Comparison of ENCODE assay signal across 34 mouse cellular contexts in the genomic region with DNA sequence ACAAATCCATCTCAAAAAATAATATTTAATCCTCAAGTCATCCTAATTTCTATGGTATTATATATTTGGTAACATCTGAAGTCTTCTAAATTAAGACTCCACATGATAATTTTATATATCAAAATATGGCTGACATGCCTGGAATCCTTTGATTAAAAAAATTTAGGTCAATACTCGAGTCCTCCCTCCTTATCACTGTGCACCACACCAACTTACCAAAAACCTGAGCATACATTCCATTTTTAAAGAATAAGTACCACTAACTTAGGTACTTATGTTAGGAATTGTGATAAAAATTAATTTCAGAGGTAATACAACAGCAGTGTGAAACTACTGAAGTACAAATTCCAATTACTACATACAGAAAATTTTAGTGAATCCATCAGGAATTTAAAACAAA. TPM values are rescaled to one million over a fixed set of nuclear protein-coding genes. Genes with fewer than 3 reads are reported as not detected.
DNase-seq lines count a peak whose midpoint lies in the region; ATAC-seq and TF ChIP-seq lines count a peak whose summit lies in the region.
"Had no signal": no experiment of that assay in that cellular context is flagged by ENCODE, and none has a peak within 500 bp of the region (broad histone marks: within the 10 kb centered on the region; RNA-seq: fewer than 3 reads in every experiment).

No protein-coding gene starts in this region.

- peak overlapping the region; percentile 49 for H3K4me2 ChIP-seq in liver, embryonic 14.5 days (ENCODE audit: low read depth)
- no peak overlapping the region for H3K4me2 ChIP-seq in kidney, embryonic 14.5 days (replicated peaks; ENCODE audit: low read depth, low read length)
- H3K4me2 ChIP-seq: embryonic facial prominence, embryonic 15.5 days; forebrain, embryonic 15.5 days; heart, embryonic 15.5 days; hindbrain, embryonic 12.5 days; intestine, embryonic 15.5 days; limb, embryonic 12.5 days; midbrain, embryonic 15.5 days had no signal

- DNase-seq in c-Kit-positive CD71-positive TER-119-negative erythroid progenitor cells, embryonic 14.5 days (ENCODE audit: low read depth) = peak; percentile 73
- peak; percentile 75 to 84 (median 82) for DNase-seq in liver, embryonic 14.5 days (ENCODE audit: low read depth in 3 of 3, low spot score in 3 of 3)
- no peak for DNase-seq in left cerebral cortex, postnatal 36 days (ENCODE audit: low spot score in 2 of 2)
- no peak for DNase-seq in adrenal gland, postnatal 36 days
- DNase-seq: adrenal gland, postnatal 10 days; B cell, adult 2 months; cerebellum, adult 2 months; cerebellum, postnatal 14 days; gastrocnemius, postnatal 10 days; heart, postnatal 36 days; kidney, adult 9 months; kidney, postnatal 14 days; lung, adult 18-20 months; right cerebral cortex, adult 18-20 months; spleen, adult 18-20 months; thymus, adult 2 months; thymus, postnatal 36 days had no signal

- peak; percentile 92 for ATAC-seq in erythroid progenitor cell, adult 5-6 weeks (replicated peaks; ENCODE audit: low FRiP score, poor library complexity, severe bottlenecking)
- ATAC-seq in liver, embryonic 14.5 days (ENCODE audit: insufficient read depth) = peak; percentile 87
- ATAC-seq in megakaryocyte-erythroid progenitor cell, adult 5-6 weeks (replicated peaks; ENCODE audit: low FRiP score, low TSS enrichment, poor library complexity, severe bottlenecking) = peak; percentile 91
- ATAC-seq in kidney, embryonic 14.5 days (ENCODE audit: low FRiP score, low TSS enrichment) = no peak
- ATAC-seq: forebrain, embryonic 15.5 days; hindbrain, postnatal 0 days; intestine, embryonic 15.5 days; lung, postnatal 0 days; midbrain, embryonic 15.5 days had no signal

- TF ChIP-seq CTCF in liver, embryonic 14.5 days (IDR thresholded peaks at IDR 0.05; ENCODE audit: low read depth) = no peak

- no peaks in the 10 kb centered on the region for H3K36me3 ChIP-seq in liver, embryonic 14.5 days (replicated peaks; ENCODE audit: control insufficient read depth, insufficient read depth, low read depth)
- no peaks in the 10 kb centered on the region for H3K36me3 ChIP-seq in kidney, embryonic 14.5 days (ENCODE audit: control insufficient read depth, insufficient read depth, low read length)
- H3K36me3 ChIP-seq: embryonic facial prominence, embryonic 10.5 days; embryonic facial prominence, embryonic 15.5 days; forebrain, embryonic 10.5 days; forebrain, embryonic 15.5 days; heart, embryonic 10.5 days; heart, embryonic 15.5 days; hindbrain, embryonic 12.5 days; intestine, embryonic 15.5 days; limb, embryonic 12.5 days; midbrain, embryonic 10.5 days; midbrain, embryonic 15.5 days had no signal

- no peaks in the 10 kb centered on the region for H3K27me3 ChIP-seq in liver, embryonic 14.5 days (ENCODE audit: control insufficient read depth, insufficient read depth, low read length)
- no peaks in the 10 kb centered on the region for H3K27me3 ChIP-seq in kidney, embryonic 14.5 days (ENCODE audit: control insufficient read depth, insufficient read depth, low read length)
- H3K27me3 ChIP-seq: embryonic facial prominence, embryonic 15.5 days; forebrain, embryonic 15.5 days; heart, embryonic 15.5 days; hindbrain, embryonic 12.5 days; intestine, embryonic 15.5 days; limb, embryonic 12.5 days; midbrain, embryonic 15.5 days had no signal

- H3K4me3 ChIP-seq in liver, embryonic 14.5 days (ENCODE audit: insufficient read depth in 1 of 2, low read depth in 2 of 2, low read length in 2 of 2) = no peak overlapping the region
- H3K4me3 ChIP-seq in kidney, embryonic 14.5 days (ENCODE audit: low read length) = no peak overlapping the region
- H3K4me3 ChIP-seq: embryonic facial prominence, embryonic 10.5 days; embryonic facial prominence, embryonic 15.5 days; forebrain, embryonic 10.5 days; forebrain, embryonic 15.5 days; heart, embryonic 10.5 days; heart, embryonic 15.5 days; hindbrain, embryonic 12.5 days; intestine, embryonic 15.5 days; limb, embryonic 12.5 days; midbrain, embryonic 10.5 days; midbrain, embryonic 15.5 days had no signal

- H3K4me1 ChIP-seq in liver, embryonic 14.5 days (replicated peaks; ENCODE audit: control insufficient read depth in 2 of 2, insufficient read depth in 2 of 2, low read length in 1 of 2) = peaks cover 31 to 41% of the 10 kb centered on the region in 2 experiments
- H3K4me1 ChIP-seq in kidney, embryonic 14.5 days (ENCODE audit: control insufficient read depth, insufficient read depth, low read length) = no peaks in the 10 kb centered on the region
- H3K4me1 ChIP-seq: forebrain, embryonic 15.5 days; heart, embryonic 10.5 days; hindbrain, embryonic 12.5 days; midbrain, embryonic 10.5 days; midbrain, embryonic 15.5 days had no signal

- intact Hi-C loops in left cerebral cortex, postnatal 36 days (cut with DNase I) = no loop called here

- H3K9ac ChIP-seq in liver, embryonic 14.5 days (replicated peaks) = no peak overlapping the region
- H3K9ac ChIP-seq in kidney, embryonic 14.5 days (ENCODE audit: low read depth, low read length) = no peak overlapping the region
- H3K9ac ChIP-seq: embryonic facial prominence, embryonic 15.5 days; forebrain, embryonic 15.5 days; heart, embryonic 15.5 days; hindbrain, embryonic 12.5 days; intestine, embryonic 15.5 days; limb, embryonic 12.5 days; midbrain, embryonic 15.5 days had no signal

- no peak overlapping the region for H3K27ac ChIP-seq in liver, embryonic 14.5 days
- H3K27ac ChIP-seq in kidney, embryonic 14.5 days (ENCODE audit: low read depth, low read length) = no peak overlapping the region
- H3K27ac ChIP-seq: embryonic facial prominence, embryonic 10.5 days; embryonic facial prominence, embryonic 15.5 days; forebrain, embryonic 10.5 days; forebrain, embryonic 15.5 days; heart, embryonic 10.5 days; heart, embryonic 15.5 days; hindbrain, embryonic 12.5 days; hindbrain, postnatal 0 days; intestine, embryonic 15.5 days; limb, embryonic 12.5 days; macrophage; midbrain, embryonic 10.5 days; midbrain, embryonic 15.5 days had no signal

- peak; percentile 89 for TF ChIP-seq EP300 in liver, embryonic 14.5 days (IDR thresholded peaks at IDR 0.05; ENCODE audit: low read depth)

- H3K9me3 ChIP-seq in liver, embryonic 14.5 days (ENCODE audit: control insufficient read depth, low read length) = no peaks in the 10 kb centered on the region
- no peaks in the 10 kb centered on the region for H3K9me3 ChIP-seq in kidney, embryonic 14.5 days (ENCODE audit: control insufficient read depth, low read length)
- H3K9me3 ChIP-seq: embryonic facial prominence, embryonic 10.5 days; embryonic facial prominence, embryonic 15.5 days; forebrain, embryonic 10.5 days; forebrain, embryonic 15.5 days; heart, embryonic 10.5 days; heart, embryonic 15.5 days; hindbrain, embryonic 12.5 days; intestine, embryonic 15.5 days; limb, embryonic 12.5 days; midbrain, embryonic 10.5 days; midbrain, embryonic 15.5 days had no signal

- WGBS in liver, embryonic 14.5 days (ENCODE audit: insufficient replicate concordance) = 8% methylated on average over 1 of the region's 1 CpGs
- WGBS in kidney, embryonic 14.5 days = 85% methylated on average over 1 of the region's 1 CpGs

RNA-seq across cellular contexts. Expression of a gene that starts 27.5 kb away (rescaled TPM):
- total RNA-seq in erythroid progenitor cell, adult 5-6 weeks (2015; ENCODE audit: low replicate concordance) = 952 and 1,049 TPM in 2 replicates
- 745 and 1,012 TPM in 2 replicates for total RNA-seq in erythroid progenitor cell, adult 5-6 weeks (2017; ENCODE audit: low replicate concordance)
- 46.9 and 50.8 TPM in 2 replicates for polyA plus RNA-seq in liver, embryonic 14.5 days (2012; rRNA removed)
- 26.9 and 29.0 TPM in 2 replicates for polyA plus RNA-seq in liver, embryonic 14.5 days (2014; fragmentation: Nextera tagmentation; extraction: Ambion mirVana)
- total RNA-seq in megakaryocyte-erythroid progenitor cell, adult 5-6 weeks (2014; fragmentation: Nextera tagmentation) = 268 and 306 TPM in 2 replicates
- total RNA-seq in megakaryocyte-erythroid progenitor cell, adult 5-6 weeks (2017) = 123 and 192 TPM in 2 replicates
- total RNA-seq in left cerebral cortex, postnatal 36 days (2021) = 100 to 1,000 TPM; 152 to 184 TPM
- 74.9 and 82.7 TPM in 2 replicates for polyA plus RNA-seq in kidney, embryonic 14.5 days (2014; fragmentation: Nextera tagmentation; extraction: Ambion mirVana)
- total RNA-seq in adrenal gland, postnatal 36 days (2021) = 100 to 1,000 TPM; 170 to 212 TPM

Comparison
In these comparisons a context has a peak if more than half of its experiments do, and no peak if none do; other contexts are left out.
1. DNase-seq: peak in c-Kit-positive CD71-positive TER-119-negative erythroid progenitor cells, embryonic 14.5 days (single experiment) and liver, embryonic 14.5 days (3 of 3); none in left cerebral cortex, postnatal 36 days (0 of 2) and adrenal gland, postnatal 36 days (0 of 2).